Mouse (Mus musculus): ENCODE measurements around the gene Olfr742. TPM values are rescaled to one million over a fixed set of nuclear protein-coding genes. Genes with fewer than 3 reads are reported as not detected.

The Olfr742 gene
- polyA plus RNA-seq (2012; rRNA removed; ENCODE audit: low replicate concordance) = not detected in 2 replicates

GRCm38 (mm10) chr14:50503300-50503699 lies at the start of gene Olfr742:
Olfr742 (plus strand) TSS chr14:50503600.

GRCm38 (mm10) chr14:50472438-50472837 lies 31.0 kb upstream of the Olfr742 start, which contains the start of gene Olfr741:
Olfr741 (plus strand) TSS chr14:50472738.

GRCm38 (mm10) chr14:50521539-50521938 lies 18.1 kb downstream of the Olfr742 start, which contains the start of gene Olfr743:
Olfr743 (plus strand) TSS chr14:50521839.

Other genes with a start within 250 kb of the Olfr742 start
- gene Olfr732, start 219.4 kb upstream of the Olfr742 start, polyA plus RNA-seq (2012; rRNA removed; ENCODE audit: low replicate concordance) = not detected in 2 replicates
- 0.14 and 0.40 TPM in 2 replicates for gene Olfr733, start 202.1 kb upstream of the Olfr742 start, polyA plus RNA-seq (2012; rRNA removed; ENCODE audit: low replicate concordance)
- gene Olfr734, start 176.8 kb upstream of the Olfr742 start, polyA plus RNA-seq (2012; rRNA removed; ENCODE audit: low replicate concordance) = not detected in 2 replicates
- gene Olfr735, start 154.7 kb upstream of the Olfr742 start, polyA plus RNA-seq (2012; rRNA removed; ENCODE audit: low replicate concordance) = 0.31 and 0.62 TPM in 2 replicates
- gene Tlr11, start 145.7 kb upstream of the Olfr742 start, polyA plus RNA-seq (2012; rRNA removed; ENCODE audit: low replicate concordance) = 1.6 and 3.3 TPM in 2 replicates
- gene Olfr736, start 122.4 kb upstream of the Olfr742 start, polyA plus RNA-seq (2012; rRNA removed; ENCODE audit: low replicate concordance) = not detected in 2 replicates
- gene Olfr738, start 96.0 kb upstream of the Olfr742 start, polyA plus RNA-seq (2012; rRNA removed; ENCODE audit: low replicate concordance) = not detected in 2 replicates
- gene Olfr739, start 85.0 kb upstream of the Olfr742 start, polyA plus RNA-seq (2012; rRNA removed; ENCODE audit: low replicate concordance) = not detected in 2 replicates
- not detected in 2 replicates for gene Olfr740, start 58.1 kb upstream of the Olfr742 start, polyA plus RNA-seq (2012; rRNA removed; ENCODE audit: low replicate concordance)
- gene Olfr741, start 30.9 kb upstream of the Olfr742 start, polyA plus RNA-seq (2012; rRNA removed; ENCODE audit: low replicate concordance) = not detected in 2 replicates
- not detected in 2 replicates for gene Olfr743, start 18.2 kb downstream of the Olfr742 start, polyA plus RNA-seq (2012; rRNA removed; ENCODE audit: low replicate concordance)
- gene Olfr744, start 111.3 kb downstream of the Olfr742 start, polyA plus RNA-seq (2012; rRNA removed; ENCODE audit: low replicate concordance) = not detected in 2 replicates
- gene Olfr745, start 135.8 kb downstream of the Olfr742 start, polyA plus RNA-seq (2012; rRNA removed; ENCODE audit: low replicate concordance) = not detected in 2 replicates
- gene Olfr746, start 143.5 kb downstream of the Olfr742 start, polyA plus RNA-seq (2012; rRNA removed; ENCODE audit: low replicate concordance) = not detected in 2 replicates
- gene Olfr747, start 189.6 kb downstream of the Olfr742 start, polyA plus RNA-seq (2012; rRNA removed; ENCODE audit: low replicate concordance) = not detected in 2 replicates
- gene Olfr748, start 203.8 kb downstream of the Olfr742 start, polyA plus RNA-seq (2012; rRNA removed; ENCODE audit: low replicate concordance) = not detected in 2 replicates
- not detected in 2 replicates for gene Olfr749, start 241.5 kb downstream of the Olfr742 start, polyA plus RNA-seq (2012; rRNA removed; ENCODE audit: low replicate concordance)